Mouse (Mus musculus): ENCODE data around the gene Hist1h1t.

- TF ChIP-seq CTCF (IDR thresholded peaks at IDR 0.05; ENCODE audit: low read depth, low read length), result no peak
- no peak for TF ChIP-seq POLR2A (IDR thresholded peaks at IDR 0.05; ENCODE audit: insufficient read depth, low read length)
- TF ChIP-seq EP300 (IDR thresholded peaks at IDR 0.05; ENCODE audit: insufficient read depth, low read depth, low read length), result no peak
These were observed 33.1 kb upstream of the Hist1h1t start for GRCm38 (mm10) chr13:23662536-23662935.

All from ES-Bruce4 (cell line).